In genomic region chr4:32344276-32344675, GRCm38 (mm10) we compare ENCODE assay signal across 18 mouse cellular contexts.
DNase-seq lines count a peak whose midpoint lies in the region; ATAC-seq and TF ChIP-seq lines count a peak whose summit lies in the region.
"Had no signal": no experiment of that assay in that cellular context is flagged by ENCODE, and none has a peak within 500 bp of the region (broad histone marks: within the 10 kb centered on the region; RNA-seq: fewer than 3 reads in every experiment).

No protein-coding gene starts in this region.

- no peak for TF ChIP-seq CTCF in hindbrain, postnatal 0 days (IDR thresholded peaks at IDR 0.05; ENCODE audit: low read depth)
- TF ChIP-seq CTCF in spleen, adult 2 months (IDR thresholded peaks at IDR 0.05; ENCODE audit: extremely low read depth, insufficient read depth, insufficient read length, insufficient replicate concordance), result no peak

- peak overlapping the region; percentile 60; the same call in 1 of the 2 replicates for H3K27ac ChIP-seq in forebrain, embryonic 10.5 days
- H3K27ac ChIP-seq in forebrain, embryonic 15.5 days (replicated peaks), result no peak overlapping the region
- H3K27ac ChIP-seq in hindbrain, embryonic 16.5 days (ENCODE audit: low read depth, low read length), result no peak overlapping the region
- no peak overlapping the region for H3K27ac ChIP-seq in hindbrain, postnatal 0 days
- peak overlapping the region; percentile 90 for H3K27ac ChIP-seq in spleen, adult 2 months (ENCODE audit: insufficient read depth, low read length)
- no peak overlapping the region for H3K27ac ChIP-seq in neural tube, embryonic 15.5 days (replicated peaks)
- H3K27ac ChIP-seq: hindbrain, embryonic 14.5 days; limb, embryonic 13.5 days; stomach, embryonic 15.5 days had no signal

- H3K9ac ChIP-seq in forebrain, embryonic 15.5 days (replicated peaks), result no peak overlapping the region
- H3K9ac ChIP-seq in hindbrain, embryonic 16.5 days (ENCODE audit: low read depth, low read length), result no peak overlapping the region
- H3K9ac ChIP-seq in hindbrain, postnatal 0 days (replicated peaks; ENCODE audit: low read length), result no peak overlapping the region
- H3K9ac ChIP-seq in neural tube, embryonic 15.5 days (replicated peaks), result no peak overlapping the region
- H3K9ac ChIP-seq: embryonic facial prominence, embryonic 12.5 days; hindbrain, embryonic 14.5 days; limb, embryonic 13.5 days; liver, embryonic 13.5 days; lung, embryonic 15.5 days; stomach, embryonic 15.5 days had no signal

- H3K9me3 ChIP-seq in forebrain, embryonic 10.5 days, result no peaks in the 10 kb centered on the region
- H3K9me3 ChIP-seq in forebrain, embryonic 15.5 days, result no peaks in the 10 kb centered on the region
- H3K9me3 ChIP-seq in hindbrain, embryonic 16.5 days (ENCODE audit: control insufficient read depth, low read length), result no peaks in the 10 kb centered on the region
- no peaks in the 10 kb centered on the region for H3K9me3 ChIP-seq in hindbrain, postnatal 0 days (ENCODE audit: low read length)
- no peaks in the 10 kb centered on the region for H3K9me3 ChIP-seq in neural tube, embryonic 15.5 days (replicated peaks)
- H3K9me3 ChIP-seq: embryonic facial prominence, embryonic 12.5 days; limb, embryonic 13.5 days; liver, embryonic 13.5 days; lung, embryonic 15.5 days; stomach, embryonic 15.5 days had no signal

- no peaks in the 10 kb centered on the region for H3K27me3 ChIP-seq in forebrain, embryonic 10.5 days (ENCODE audit: poor library complexity, severe bottlenecking)
- H3K27me3 ChIP-seq in forebrain, embryonic 15.5 days, result no peaks in the 10 kb centered on the region
- H3K27me3 ChIP-seq in hindbrain, embryonic 16.5 days (replicated peaks; ENCODE audit: control insufficient read depth, insufficient read depth, low read length), result no peaks in the 10 kb centered on the region
- no peaks in the 10 kb centered on the region for H3K27me3 ChIP-seq in hindbrain, postnatal 0 days (ENCODE audit: insufficient read depth, low read length)
- no peaks in the 10 kb centered on the region for H3K27me3 ChIP-seq in spleen, adult 2 months (ENCODE audit: control insufficient read depth, insufficient read depth, low read length)
- H3K27me3 ChIP-seq in neural tube, embryonic 15.5 days (replicated peaks), result no peaks in the 10 kb centered on the region
- H3K27me3 ChIP-seq: embryonic facial prominence, embryonic 12.5 days; limb, embryonic 13.5 days; liver, embryonic 13.5 days; lung, embryonic 15.5 days; stomach, embryonic 15.5 days had no signal

- peak; percentile 11 for DNase-seq in forebrain, embryonic 10.5 days (ENCODE audit: extremely low spot score, low spot score)
- no peak for DNase-seq in hindbrain, postnatal 0 days (ENCODE audit: low spot score)
- DNase-seq in spleen, adult 2 months (ENCODE audit: low read depth in 1 of 2, low spot score in 2 of 2), result no peak
- no peak for DNase-seq in spleen, postnatal 4 days (ENCODE audit: low spot score in 2 of 2)
- no peak for DNase-seq in gastrocnemius, postnatal 25 days
- DNase-seq: heart, postnatal 10 days; liver, embryonic 13.5 days had no signal

- H3K4me3 ChIP-seq in forebrain, embryonic 10.5 days, result no peak overlapping the region
- no peak overlapping the region for H3K4me3 ChIP-seq in forebrain, embryonic 15.5 days
- no peak overlapping the region for H3K4me3 ChIP-seq in hindbrain, embryonic 16.5 days (ENCODE audit: low read length)
- H3K4me3 ChIP-seq in hindbrain, postnatal 0 days (ENCODE audit: low read length), result no peak overlapping the region
- H3K4me3 ChIP-seq in spleen, adult 2 months (ENCODE audit: extremely low read depth, insufficient read depth, insufficient read length), result no peak overlapping the region
- no peak overlapping the region for H3K4me3 ChIP-seq in neural tube, embryonic 15.5 days (replicated peaks)
- H3K4me3 ChIP-seq: embryonic facial prominence, embryonic 12.5 days; erythroblast, embryonic 14.5 days; limb, embryonic 13.5 days; liver, embryonic 13.5 days; lung, embryonic 15.5 days; stomach, embryonic 15.5 days had no signal

- peaks cover 29% of the 10 kb centered on the region for H3K4me1 ChIP-seq in forebrain, embryonic 10.5 days
- H3K4me1 ChIP-seq in forebrain, embryonic 15.5 days, result peaks cover 14% of the 10 kb centered on the region
- H3K4me1 ChIP-seq in hindbrain, embryonic 16.5 days (ENCODE audit: control insufficient read depth, insufficient read depth, low read depth, low read length), result peaks cover 4% of the 10 kb centered on the region
- no peaks in the 10 kb centered on the region for H3K4me1 ChIP-seq in hindbrain, postnatal 0 days (ENCODE audit: insufficient read depth, low read length)
- H3K4me1 ChIP-seq in spleen, adult 2 months (ENCODE audit: control insufficient read depth, insufficient read depth, insufficient read length), result peaks cover 11% of the 10 kb centered on the region
- H3K4me1 ChIP-seq in neural tube, embryonic 15.5 days, result peaks cover 23% of the 10 kb centered on the region
- H3K4me1 ChIP-seq: stomach, embryonic 15.5 days had no signal

- H3K36me3 ChIP-seq in forebrain, embryonic 10.5 days (replicated peaks), result no peaks in the 10 kb centered on the region
- no peaks in the 10 kb centered on the region for H3K36me3 ChIP-seq in forebrain, embryonic 15.5 days
- H3K36me3 ChIP-seq in hindbrain, embryonic 16.5 days (ENCODE audit: control insufficient read depth, insufficient read depth, low read length), result no peaks in the 10 kb centered on the region
- H3K36me3 ChIP-seq in hindbrain, postnatal 0 days (ENCODE audit: insufficient read depth, low read length), result no peaks in the 10 kb centered on the region
- no peaks in the 10 kb centered on the region for H3K36me3 ChIP-seq in spleen, adult 2 months (ENCODE audit: control insufficient read depth, insufficient read depth, low read length)
- H3K36me3 ChIP-seq in neural tube, embryonic 15.5 days, result no peaks in the 10 kb centered on the region
- H3K36me3 ChIP-seq: embryonic facial prominence, embryonic 12.5 days; limb, embryonic 13.5 days; liver, embryonic 13.5 days; lung, embryonic 15.5 days; stomach, embryonic 15.5 days had no signal

- ATAC-seq in forebrain, embryonic 15.5 days (replicated peaks), result no peak
- peak; percentile 40; the same call in 1 of the 2 replicates for ATAC-seq in hindbrain, embryonic 16.5 days
- ATAC-seq in hindbrain, postnatal 0 days, result no peak
- ATAC-seq in neural tube, embryonic 15.5 days (ENCODE audit: low FRiP score), result peak; percentile 33; the same call in 1 of the 2 replicates
- ATAC-seq: forebrain, embryonic 16.5 days; intestine, postnatal 0 days had no signal

- no peak for TF ChIP-seq POLR2A in spleen, adult 2 months (IDR thresholded peaks at IDR 0.05; ENCODE audit: low read depth, low read length)

- H3K4me2 ChIP-seq in forebrain, embryonic 15.5 days (replicated peaks), result no peak overlapping the region
- no peak overlapping the region for H3K4me2 ChIP-seq in hindbrain, embryonic 16.5 days (ENCODE audit: low read length)
- H3K4me2 ChIP-seq in hindbrain, postnatal 0 days (ENCODE audit: low read depth, low read length), result no peak overlapping the region
- H3K4me2 ChIP-seq in neural tube, embryonic 15.5 days, result no peak overlapping the region
- H3K4me2 ChIP-seq: embryonic facial prominence, embryonic 12.5 days; hindbrain, embryonic 14.5 days; limb, embryonic 13.5 days; liver, embryonic 13.5 days; lung, embryonic 15.5 days; stomach, embryonic 15.5 days had no signal

- 82% methylated on average over 9 of the region's 9 CpGs for WGBS in forebrain, embryonic 10.5 days
- WGBS in forebrain, embryonic 15.5 days, result 75% methylated on average over 9 of the region's 9 CpGs
- WGBS in hindbrain, embryonic 16.5 days, result 65% methylated on average over 9 of the region's 9 CpGs
- 66% methylated on average over 9 of the region's 9 CpGs for WGBS in hindbrain, postnatal 0 days
- WGBS in spleen, adult 2 months, result 76% methylated on average over 9 of the region's 9 CpGs
- 55% methylated on average over 9 of the region's 9 CpGs for WGBS in neural tube, embryonic 15.5 days

Comparison
In these comparisons a context has a peak if more than half of its experiments do, and no peak if none do; other contexts are left out.
1. H3K27ac ChIP-seq: peak in forebrain, embryonic 10.5 days (single experiment) and spleen, adult 2 months (single experiment); none in forebrain, embryonic 15.5 days (single experiment), hindbrain, embryonic 16.5 days (single experiment), hindbrain, postnatal 0 days (single experiment) and neural tube, embryonic 15.5 days (single experiment).
2. ATAC-seq: peak in hindbrain, embryonic 16.5 days (single experiment) and neural tube, embryonic 15.5 days (single experiment); none in forebrain, embryonic 15.5 days (single experiment) and hindbrain, postnatal 0 days (single experiment).